Mouse (Mus musculus) brain, embryonic 14.5 days (tissue): Measurements from ENCODE around the gene Pmpcb.

Source experiments
- CTCF ChIP-seq: fragments of 200-500 bp; IDR thresholded peaks from 2 replicates; pipeline ENCODE4 v1.5.1; 2012; ENCODE audit warnings: inconsistent platforms, mild to moderate bottlenecking, moderate library complexity, borderline replicate concordance; ENCODE audit not compliant: insufficient read depth, insufficient read length; ENCODE audit errors: extremely low read depth
- POLR2A ChIP-seq: fragments of 200-500 bp; IDR thresholded peaks from 2 replicates; pipeline ENCODE4 v1.6.1; 2012; ENCODE audit warnings: mild to moderate bottlenecking, inconsistent platforms, borderline replicate concordance; ENCODE audit not compliant: poor library complexity, insufficient read depth, insufficient read length, severe bottlenecking; ENCODE audit errors: extremely low read depth

GRCm38 (mm10) chr5:21785776-21786175 is 48.8 kb downstream of the Pmpcb start:
- TF ChIP-seq CTCF (no peak), POLR2A (no peak)
